Mouse (Mus musculus): ENCODE results near the gene Smim20. TPM values are rescaled to one million over a fixed set of nuclear protein-coding genes. Genes with fewer than 3 reads are reported as not detected.

The Smim20 gene
- 71.0 and 72.5 TPM in 2 replicates for polyA plus RNA-seq (2016; fragmentation: Nextera tagmentation; extraction: Ambion mirVana)

DNA sequence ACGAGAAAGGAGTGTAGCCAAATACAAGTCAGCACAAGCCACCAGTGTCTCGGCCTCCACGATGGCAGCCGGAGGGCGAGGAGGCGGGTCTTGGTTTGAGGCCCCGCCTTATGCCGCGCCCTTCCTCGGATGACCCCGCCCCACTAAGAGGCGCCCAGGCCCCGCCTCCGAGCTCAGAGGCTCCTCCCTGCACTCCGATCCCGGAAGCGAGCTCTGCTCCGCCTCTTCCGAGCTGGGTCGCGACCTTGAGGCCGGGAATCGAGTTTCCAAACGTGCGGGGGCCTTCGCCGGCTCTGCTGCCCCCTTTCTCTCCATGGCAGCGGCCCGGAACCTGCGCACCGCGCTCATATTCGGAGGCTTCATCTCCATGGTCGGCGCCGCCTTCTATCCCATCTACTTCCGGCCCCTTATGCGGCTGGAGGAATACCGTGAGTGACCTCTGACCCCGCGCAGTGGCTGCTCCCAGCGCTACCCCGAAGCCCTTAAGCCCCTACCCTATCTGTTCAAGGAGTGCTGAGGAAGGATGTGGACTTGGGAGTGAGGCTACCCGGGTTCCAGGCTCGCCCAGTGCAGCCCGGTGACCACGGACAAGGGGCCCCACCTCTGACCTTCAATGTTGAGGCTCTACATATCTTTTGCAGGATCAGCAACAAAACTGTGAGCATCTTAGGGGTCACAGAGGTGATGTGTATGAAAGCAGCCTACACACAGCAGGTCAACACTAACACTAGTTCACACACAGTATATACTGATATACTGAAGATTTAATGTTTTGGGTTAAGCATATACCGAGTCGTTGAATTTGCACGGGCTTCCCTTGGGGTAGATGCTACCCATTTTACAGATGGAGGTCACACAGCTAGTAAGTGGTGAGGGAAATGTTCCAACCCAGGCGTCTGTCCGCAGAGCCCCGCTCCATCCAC, at the start of gene Smim20:
Gene Smim20, plus strand, starts transcription at position 153 of the 923 bp plus-strand sequence.
- ATAC-seq (ENCODE audit: low FRiP score, low read depth) = peak; percentile 94
- peak within 1 kb of the TSS; percentile 50 for H3K9ac ChIP-seq (replicated peaks)
- peak within 1 kb of the TSS; percentile 64 for H3K4me3 ChIP-seq

DNA sequence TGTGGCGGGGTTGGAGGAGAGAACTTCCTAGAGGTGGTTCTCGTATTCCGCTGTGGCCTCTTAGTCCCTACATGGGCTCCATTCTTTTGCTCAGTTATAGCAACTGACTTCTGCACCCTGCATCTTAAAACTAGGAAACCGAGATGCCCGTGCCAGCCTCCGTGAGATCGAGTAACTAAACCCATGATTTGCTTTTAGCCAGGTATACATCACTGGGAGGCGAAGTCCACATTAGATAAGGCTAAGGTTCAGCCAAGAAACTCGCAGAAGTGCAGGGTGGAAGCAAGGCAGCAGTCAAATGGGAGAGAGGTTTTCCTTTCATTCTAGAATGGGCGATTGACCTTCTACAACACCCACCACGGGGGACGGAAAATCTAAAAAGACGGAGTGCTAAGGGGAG, 41.4 kb upstream of the Smim20 start:
- Histone ChIP-seq H3K4me3 (no peak overlapping the region), H3K4me1 (no peaks in the 10 kb centered on the region), H3K27me3 (no peaks in the 10 kb centered on the region), H3K4me2 (replicated peaks) (no peak overlapping the region), H3K36me3 (no peaks in the 10 kb centered on the region), H3K9me3 (no peaks in the 10 kb centered on the region), H3K27ac (replicated peaks) (no peak overlapping the region), H3K9ac (replicated peaks) (no peak overlapping the region)
- ATAC-seq (ENCODE audit: low FRiP score, low read depth) = no peak
- 89% methylated on average over 13 of the region's 13 CpGs for WGBS

More for the DNA sequence above, at the start of gene Smim20:
- Histone ChIP-seq H3K27ac (replicated peaks) (peak within 1 kb of the TSS; percentile 56), H3K36me3 (no peaks in the 10 kb centered on the region), H3K27me3 (no peaks in the 10 kb centered on the region), H3K9me3 (no peaks in the 10 kb centered on the region), H3K4me2 (replicated peaks) (peak within 1 kb of the TSS; percentile 72), H3K4me1 (peaks cover 12% of the 10 kb centered on the region)
- WGBS = 12% methylated on average over 51 of the region's 53 CpGs

DNA sequence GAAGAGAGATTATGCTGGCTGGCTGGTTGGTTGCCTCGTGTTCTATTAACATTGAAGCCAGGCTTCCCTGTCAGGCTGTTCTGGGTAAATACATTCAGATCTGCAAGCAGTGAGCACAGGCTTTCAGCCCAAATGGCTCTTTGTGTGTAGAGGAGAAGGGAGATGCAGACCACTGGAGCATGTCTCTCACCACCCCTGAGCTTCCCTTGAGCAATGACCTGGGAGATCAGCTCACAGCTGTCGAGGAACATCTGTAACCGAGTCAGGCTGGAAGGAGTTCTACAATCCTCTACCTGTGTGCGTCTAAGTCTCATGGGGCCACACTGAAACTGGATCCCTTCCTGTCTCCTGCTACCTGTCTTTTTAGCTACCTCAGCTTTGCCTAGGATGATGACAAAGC, 36.3 kb upstream of the Smim20 start:
- no peaks in the 10 kb centered on the region for H3K9me3 ChIP-seq
- WGBS = 59% methylated on average over 4 of the region's 4 CpGs
- no peak overlapping the region for H3K27ac ChIP-seq (replicated peaks)
- no peaks in the 10 kb centered on the region for H3K27me3 ChIP-seq
- H3K4me2 ChIP-seq (replicated peaks) = no peak overlapping the region
- 0 out of 2 replicates have a peak, but pooled peaks cover 1% of the 10 kb centered on the region for H3K4me1 ChIP-seq
- ATAC-seq (ENCODE audit: low FRiP score, low read depth) = no peak
- no peak overlapping the region for H3K9ac ChIP-seq (replicated peaks)
- H3K4me3 ChIP-seq = no peak overlapping the region
- no peaks in the 10 kb centered on the region for H3K36me3 ChIP-seq

DNA sequence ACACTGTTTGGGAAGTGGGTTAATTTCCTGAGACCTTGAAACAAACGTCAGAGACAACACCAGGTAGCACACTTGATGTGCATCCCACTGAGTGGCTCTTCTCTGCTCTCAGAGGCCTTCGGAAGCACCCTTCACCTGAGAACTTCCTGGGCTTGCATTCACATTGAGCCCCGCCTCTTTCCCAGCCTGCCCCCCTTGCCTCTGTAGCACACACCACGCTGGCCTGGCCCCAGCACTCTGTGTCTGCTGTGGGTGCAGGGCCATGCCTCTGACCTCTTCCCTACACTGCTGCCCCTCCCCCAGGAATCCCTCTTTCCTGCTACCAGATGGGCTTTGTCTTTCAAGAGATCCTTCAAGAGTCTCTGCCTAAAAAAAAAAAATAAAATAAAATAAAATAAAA, 31.3 kb upstream of the Smim20 start:
- ATAC-seq (ENCODE audit: low FRiP score, low read depth) = peak; percentile 64; the same call in 1 of the 2 replicates
- H3K27ac ChIP-seq (replicated peaks) = no peak overlapping the region

DNA sequence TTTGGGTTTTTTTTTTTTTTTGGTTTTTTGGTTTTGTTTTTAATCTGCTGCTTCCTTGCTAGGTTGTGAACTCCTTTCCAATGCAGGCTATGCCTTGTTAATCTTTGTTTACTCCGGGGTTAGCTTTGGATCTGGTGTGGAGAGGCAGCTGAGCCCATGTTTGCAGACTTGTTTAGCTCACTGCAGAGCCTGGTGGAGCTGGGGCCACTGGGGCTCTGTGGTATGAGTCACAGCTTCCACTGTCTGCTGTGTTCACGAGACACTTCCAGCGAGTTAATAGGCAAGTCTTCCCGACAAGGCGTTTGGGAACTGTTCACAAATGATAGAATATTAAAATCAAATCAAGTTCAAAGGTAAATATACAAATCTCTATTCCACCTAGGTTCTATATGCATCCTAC, 30.7 kb upstream of the Smim20 start:
- Histone ChIP-seq H3K9ac (replicated peaks) (no peak overlapping the region), H3K4me1 (peaks cover 13% of the 10 kb centered on the region; the same call in 1 of the 2 replicates), H3K9me3 (no peaks in the 10 kb centered on the region), H3K27me3 (no peaks in the 10 kb centered on the region), H3K4me3 (no peak overlapping the region), H3K4me2 (replicated peaks) (no peak overlapping the region), H3K36me3 (no peaks in the 10 kb centered on the region), H3K27ac (replicated peaks) (no peak overlapping the region)
- ATAC-seq (ENCODE audit: low FRiP score, low read depth) = no peak
- 59% methylated on average over 5 of the region's 5 CpGs for whole genome bisulfite sequencing

More for the DNA sequence above, 31.3 kb upstream of the Smim20 start:
- WGBS = 25% methylated on average over 4 of the region's 4 CpGs
- no peaks in the 10 kb centered on the region for H3K9me3 ChIP-seq
- no peaks in the 10 kb centered on the region for H3K27me3 ChIP-seq
- no peak overlapping the region for H3K9ac ChIP-seq (replicated peaks)
- peaks cover 13% of the 10 kb centered on the region; the same call in 1 of the 2 replicates for H3K4me1 ChIP-seq
- no peak overlapping the region for H3K4me3 ChIP-seq
- H3K4me2 ChIP-seq (replicated peaks) = no peak overlapping the region
- H3K36me3 ChIP-seq = no peaks in the 10 kb centered on the region

DNA sequence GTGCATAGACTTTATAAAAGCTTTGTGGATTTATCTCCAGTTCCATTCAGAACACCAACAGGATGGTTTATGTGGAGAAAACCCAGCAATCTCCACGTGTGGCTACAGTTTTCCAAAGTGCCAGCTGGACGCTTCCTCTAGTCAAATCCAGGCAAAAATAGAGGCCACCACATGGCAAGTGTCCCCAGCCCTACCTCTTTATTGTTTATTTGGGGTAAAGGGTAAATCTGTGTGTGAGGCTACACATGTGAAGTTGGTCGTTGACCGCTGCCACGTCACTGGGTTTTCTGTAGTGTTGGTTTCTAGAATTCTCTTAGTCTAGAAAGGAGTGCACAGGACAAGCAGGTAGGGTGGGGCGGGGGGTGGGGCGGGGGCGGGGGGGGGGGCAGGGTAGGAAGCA, 30.1 kb upstream of the Smim20 start:
- no peak for ATAC-seq (ENCODE audit: low FRiP score, low read depth)
- Histone ChIP-seq H3K4me3 (no peak overlapping the region), H3K4me1 (peaks cover 13% of the 10 kb centered on the region; the same call in 1 of the 2 replicates), H3K9me3 (no peaks in the 10 kb centered on the region), H3K36me3 (no peaks in the 10 kb centered on the region), H3K4me2 (replicated peaks) (no peak overlapping the region), H3K27ac (replicated peaks) (no peak overlapping the region), H3K27me3 (no peaks in the 10 kb centered on the region), H3K9ac (replicated peaks) (no peak overlapping the region)
- 71% methylated on average over 6 of the region's 8 CpGs for WGBS

DNA sequence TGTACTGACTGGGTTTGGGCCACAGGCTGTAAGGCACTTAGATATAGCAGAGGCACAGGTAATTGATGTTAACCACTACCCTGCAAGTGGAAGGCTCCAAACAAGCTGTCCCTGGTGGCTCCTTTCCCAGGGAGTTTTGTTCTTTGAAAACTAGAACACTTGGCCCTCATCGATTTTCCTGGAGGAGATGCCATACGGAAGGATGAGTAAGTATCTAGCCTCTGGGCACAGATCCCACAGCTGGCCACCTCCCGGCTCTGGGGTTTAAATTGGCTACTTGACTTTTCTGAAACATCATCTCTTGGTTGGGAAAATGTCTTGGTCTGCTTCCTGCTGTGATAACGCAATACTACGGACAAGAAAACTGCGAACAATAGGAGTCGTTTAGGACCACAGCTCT, 28.1 kb upstream of the Smim20 start:
- 0 out of 2 replicates have a peak, but pooled peaks cover 6% of the 10 kb centered on the region for H3K27me3 ChIP-seq
- H3K9me3 ChIP-seq = no peaks in the 10 kb centered on the region
- H3K4me1 ChIP-seq = peaks cover 13% of the 10 kb centered on the region; the same call in 1 of the 2 replicates
- H3K4me3 ChIP-seq = no peak overlapping the region
- H3K4me2 ChIP-seq (replicated peaks) = no peak overlapping the region
- no peaks in the 10 kb centered on the region for H3K36me3 ChIP-seq
- ATAC-seq (ENCODE audit: low FRiP score, low read depth) = no peak
- H3K27ac ChIP-seq (replicated peaks) = no peak overlapping the region
- WGBS = 81% methylated on average over 7 of the region's 7 CpGs
- H3K9ac ChIP-seq (replicated peaks) = no peak overlapping the region

DNA sequence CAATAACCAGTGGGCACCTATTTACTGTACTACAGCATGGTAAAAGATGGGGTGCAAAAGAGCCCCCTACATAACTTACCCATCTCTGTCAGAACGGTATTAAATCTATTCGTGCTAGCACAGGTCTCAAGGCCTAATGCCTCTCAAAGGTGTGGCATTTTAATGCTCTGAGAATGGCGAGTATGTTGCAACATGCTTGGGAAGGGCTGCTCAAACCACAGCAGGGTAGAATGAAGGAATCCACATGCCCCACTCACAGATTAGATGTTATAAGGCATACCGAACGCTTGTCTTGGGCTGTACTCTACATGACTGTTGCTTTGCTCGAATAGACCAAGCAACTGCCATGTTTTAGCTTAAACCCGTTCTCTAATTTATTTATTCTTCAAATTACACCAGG, 27.7 kb upstream of the Smim20 start:
- Histone ChIP-seq H3K9me3 (no peaks in the 10 kb centered on the region), H3K27ac (replicated peaks) (no peak overlapping the region), H3K4me2 (replicated peaks) (no peak overlapping the region), H3K36me3 (no peaks in the 10 kb centered on the region), H3K27me3 (0 out of 2 replicates have a peak, but pooled peaks cover 6% of the 10 kb centered on the region), H3K4me3 (no peak overlapping the region), H3K4me1 (peaks cover 13% of the 10 kb centered on the region; the same call in 1 of the 2 replicates), H3K9ac (replicated peaks) (no peak overlapping the region)
- 91% methylated on average over 7 of the region's 7 CpGs for WGBS
- ATAC-seq (ENCODE audit: low FRiP score, low read depth) = no peak

DNA sequence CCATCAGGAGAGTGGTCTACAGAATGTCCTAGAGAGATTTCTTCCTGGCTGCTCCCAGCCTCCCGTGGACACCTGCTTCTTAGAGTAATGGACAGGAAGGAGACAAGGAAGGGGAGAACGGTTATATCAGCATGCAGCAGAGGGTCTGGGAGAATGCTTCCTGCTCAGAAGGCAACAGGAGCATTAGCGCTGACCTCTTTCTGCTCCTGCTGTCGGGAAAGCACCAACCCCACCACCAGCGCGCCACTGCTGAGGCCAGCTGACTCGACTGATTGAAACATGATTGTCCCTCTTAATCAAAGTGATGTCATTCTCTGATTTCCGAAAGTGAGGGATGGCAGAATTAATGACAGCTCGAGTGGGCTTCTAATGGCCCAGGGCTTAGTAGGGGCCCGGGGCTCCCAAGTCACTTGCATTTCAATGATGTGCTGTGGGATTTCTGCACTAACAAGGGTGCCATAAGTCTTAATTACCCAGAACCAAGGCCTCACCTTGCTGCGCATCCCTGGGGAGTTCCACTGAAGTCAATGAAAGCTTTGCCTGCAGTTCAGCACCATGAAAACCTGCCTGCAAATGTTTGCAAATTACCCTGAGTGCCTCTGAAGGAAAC, 26.9 kb upstream of the Smim20 start:
- WGBS = 58% methylated on average over 11 of the region's 11 CpGs
- ATAC-seq (ENCODE audit: low FRiP score, low read depth) = no peak; the same call in 1 of the 2 replicates

DNA sequence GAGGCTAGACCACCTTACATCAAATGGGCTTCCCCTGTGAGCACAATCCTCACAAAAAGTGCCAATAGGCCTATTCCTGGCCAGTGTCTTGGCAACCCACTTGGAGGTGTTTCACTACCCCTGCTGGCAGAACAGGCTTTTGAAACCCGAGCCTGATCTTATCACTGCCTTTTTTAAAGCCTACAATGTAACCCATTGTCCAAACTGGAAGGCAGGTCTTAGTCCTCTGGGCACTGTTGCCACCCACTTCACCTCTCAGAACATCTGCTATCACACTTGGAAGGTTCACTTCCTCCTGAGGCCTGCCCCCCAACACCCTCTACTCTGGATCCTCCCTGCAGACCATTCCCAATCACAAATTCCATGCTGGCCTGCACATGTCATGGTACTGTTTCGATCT, 25.8 kb upstream of the Smim20 start:
- no peak; the same call in 1 of the 2 replicates for ATAC-seq (ENCODE audit: low FRiP score, low read depth)
- H3K9me3 ChIP-seq = no peaks in the 10 kb centered on the region
- no peak overlapping the region for H3K4me2 ChIP-seq (replicated peaks)
- no peaks in the 10 kb centered on the region for H3K36me3 ChIP-seq
- no peak overlapping the region for H3K27ac ChIP-seq (replicated peaks)
- H3K4me1 ChIP-seq = peaks cover 10% of the 10 kb centered on the region; the same call in 1 of the 2 replicates
- H3K9ac ChIP-seq (replicated peaks) = no peak overlapping the region
- WGBS = 61% methylated on average over 2 of the region's 2 CpGs
- no peak overlapping the region for H3K4me3 ChIP-seq
- H3K27me3 ChIP-seq = 0 out of 2 replicates have a peak, but pooled peaks cover 6% of the 10 kb centered on the region

More for the DNA sequence above, 26.9 kb upstream of the Smim20 start:
- Histone ChIP-seq H3K4me3 (no peak overlapping the region), H3K27ac (replicated peaks) (no peak overlapping the region), H3K4me2 (replicated peaks) (no peak overlapping the region), H3K27me3 (0 out of 2 replicates have a peak, but pooled peaks cover 6% of the 10 kb centered on the region), H3K4me1 (peaks cover 13% of the 10 kb centered on the region; the same call in 1 of the 2 replicates), H3K9me3 (no peaks in the 10 kb centered on the region), H3K9ac (replicated peaks) (no peak overlapping the region), H3K36me3 (no peaks in the 10 kb centered on the region)

DNA sequence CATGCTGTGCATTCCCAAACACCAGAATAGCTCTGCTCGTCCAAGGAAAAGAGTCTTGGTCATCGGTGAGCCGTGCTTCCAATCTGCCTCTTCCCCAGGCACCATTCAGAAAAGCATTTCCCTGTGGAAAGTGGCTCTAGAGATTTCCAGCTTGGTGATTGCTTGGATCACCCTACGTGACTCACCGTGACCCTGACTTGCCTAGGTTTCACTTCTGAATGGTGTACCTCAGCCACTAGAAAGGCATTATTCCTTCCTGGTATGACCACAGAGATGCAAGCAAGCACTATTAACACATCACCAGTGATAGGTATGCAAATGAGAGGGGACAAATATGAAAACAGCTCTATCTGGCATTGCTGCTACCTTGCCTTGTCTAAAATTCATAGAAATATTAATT, 24.9 kb upstream of the Smim20 start:
- Histone ChIP-seq H3K4me3 (no peak overlapping the region), H3K36me3 (no peaks in the 10 kb centered on the region), H3K9ac (replicated peaks) (no peak overlapping the region), H3K9me3 (no peaks in the 10 kb centered on the region), H3K27ac (replicated peaks) (no peak overlapping the region), H3K4me1 (peaks cover 10% of the 10 kb centered on the region; the same call in 1 of the 2 replicates), H3K27me3 (0 out of 2 replicates have a peak, but pooled peaks cover 10% of the 10 kb centered on the region), H3K4me2 (replicated peaks) (no peak overlapping the region)
- WGBS = 82% methylated on average over 5 of the region's 5 CpGs
- no peak for ATAC-seq (ENCODE audit: low FRiP score, low read depth)
